Mouse (Mus musculus): ENCODE results near the gene Cavin3. TPM values are rescaled to one million over a fixed set of nuclear protein-coding genes. Genes with fewer than 3 reads are reported as not detected.

The Cavin3 gene
- polyA plus RNA-seq, 1 experiment from 2014 or later = 36.0 TPM

GRCm38 (mm10) chr7:105514561-105514960 lies 32.5 kb upstream of the Cavin3 start:
- H3K27me3 ChIP-seq (ENCODE audit: control insufficient read depth, insufficient read depth, low read length) = no peaks in the 10 kb centered on the region
- H3K9me3 ChIP-seq (ENCODE audit: control insufficient read depth, low read length) = no peaks in the 10 kb centered on the region
- no peak overlapping the region for H3K4me3 ChIP-seq (replicated peaks; ENCODE audit: low read length)
- 45% methylated on average over 5 of the region's 5 CpGs for WGBS
- ATAC-seq (ENCODE audit: low FRiP score) (peak; percentile 21), DNase-seq (ENCODE audit: low spot score) (peak; percentile 33)
- H3K9ac ChIP-seq = no peak overlapping the region
- H3K27ac ChIP-seq = no peak overlapping the region
- H3K36me3 ChIP-seq (replicated peaks; ENCODE audit: control insufficient read depth, insufficient read depth) = no peaks in the 10 kb centered on the region
- H3K4me2 ChIP-seq (replicated peaks) = no peak overlapping the region
- peaks cover 18% of the 10 kb centered on the region for H3K4me1 ChIP-seq (replicated peaks; ENCODE audit: control insufficient read depth, insufficient read depth, low read length)

GRCm38 (mm10) chr7:105513845-105514291 lies 31.8 kb upstream of the Cavin3 start:
- DNase-seq (ENCODE audit: low spot score) = peak; percentile 59
- peak; percentile 80 for ATAC-seq (ENCODE audit: low FRiP score)
- Histone ChIP-seq H3K27me3 (ENCODE audit: control insufficient read depth, insufficient read depth, low read length) (no peaks in the 10 kb centered on the region), H3K36me3 (replicated peaks; ENCODE audit: control insufficient read depth, insufficient read depth) (no peaks in the 10 kb centered on the region), H3K4me3 (replicated peaks; ENCODE audit: low read length) (no peak overlapping the region), H3K9ac (no peak overlapping the region), H3K4me2 (replicated peaks) (no peak overlapping the region), H3K27ac (peak overlapping the region; percentile 70), H3K4me1 (replicated peaks; ENCODE audit: control insufficient read depth, insufficient read depth, low read length) (peaks cover 18% of the 10 kb centered on the region), H3K9me3 (ENCODE audit: control insufficient read depth, low read length) (no peaks in the 10 kb centered on the region)
- WGBS = 40% methylated on average over 5 of the region's 5 CpGs

GRCm38 (mm10) chr7:105510143-105510542 lies 28.0 kb upstream of the Cavin3 start:
- no peak overlapping the region for H3K27ac ChIP-seq
- H3K36me3 ChIP-seq (replicated peaks; ENCODE audit: control insufficient read depth, insufficient read depth) = no peaks in the 10 kb centered on the region
- H3K9ac ChIP-seq = no peak overlapping the region
- no peak for ATAC-seq (ENCODE audit: low FRiP score)
- H3K4me1 ChIP-seq (replicated peaks; ENCODE audit: control insufficient read depth, insufficient read depth, low read length) = peaks cover 17% of the 10 kb centered on the region
- no peaks in the 10 kb centered on the region for H3K9me3 ChIP-seq (ENCODE audit: control insufficient read depth, low read length)
- H3K27me3 ChIP-seq (ENCODE audit: control insufficient read depth, insufficient read depth, low read length) = no peaks in the 10 kb centered on the region
- no peak overlapping the region for H3K4me3 ChIP-seq (replicated peaks; ENCODE audit: low read length)
- DNase-seq (ENCODE audit: low spot score) = no peak
- H3K4me2 ChIP-seq (replicated peaks) = no peak overlapping the region
- 85% methylated on average over 5 of the region's 5 CpGs for WGBS

GRCm38 (mm10) chr7:105507257-105507656 lies 25.2 kb upstream of the Cavin3 start:
- Histone ChIP-seq H3K27me3 (ENCODE audit: control insufficient read depth, insufficient read depth, low read length) (no peaks in the 10 kb centered on the region), H3K4me2 (replicated peaks) (no peak overlapping the region), H3K27ac (no peak overlapping the region), H3K36me3 (replicated peaks; ENCODE audit: control insufficient read depth, insufficient read depth) (no peaks in the 10 kb centered on the region), H3K9me3 (ENCODE audit: control insufficient read depth, low read length) (no peaks in the 10 kb centered on the region), H3K4me3 (replicated peaks; ENCODE audit: low read length) (no peak overlapping the region), H3K9ac (no peak overlapping the region), H3K4me1 (replicated peaks; ENCODE audit: control insufficient read depth, insufficient read depth, low read length) (no peaks in the 10 kb centered on the region)
- WGBS = 76% methylated on average over 4 of the region's 4 CpGs
- DNase-seq (ENCODE audit: low spot score) (no peak), ATAC-seq (ENCODE audit: low FRiP score) (no peak)

GRCm38 (mm10) chr7:105501984-105502383 lies 19.9 kb upstream of the Cavin3 start:
- Histone ChIP-seq H3K4me1 (replicated peaks; ENCODE audit: control insufficient read depth, insufficient read depth, low read length) (no peaks in the 10 kb centered on the region), H3K27ac (no peak overlapping the region), H3K36me3 (replicated peaks; ENCODE audit: control insufficient read depth, insufficient read depth) (no peaks in the 10 kb centered on the region), H3K9ac (no peak overlapping the region), H3K9me3 (ENCODE audit: control insufficient read depth, low read length) (no peaks in the 10 kb centered on the region), H3K4me3 (replicated peaks; ENCODE audit: low read length) (no peak overlapping the region), H3K27me3 (ENCODE audit: control insufficient read depth, insufficient read depth, low read length) (no peaks in the 10 kb centered on the region), H3K4me2 (replicated peaks) (no peak overlapping the region)
- ATAC-seq (ENCODE audit: low FRiP score) (no peak), DNase-seq (ENCODE audit: low spot score) (no peak)
- 93% methylated on average over 4 of the region's 4 CpGs for WGBS

GRCm38 (mm10) chr7:105499676-105500075 lies 17.6 kb upstream of the Cavin3 start:
- WGBS = 83% methylated on average over 1 of the region's 1 CpGs
- ATAC-seq (ENCODE audit: low FRiP score) (no peak), DNase-seq (ENCODE audit: low spot score) (no peak)
- Histone ChIP-seq H3K27ac (no peak overlapping the region), H3K9me3 (ENCODE audit: control insufficient read depth, low read length) (no peaks in the 10 kb centered on the region), H3K36me3 (replicated peaks; ENCODE audit: control insufficient read depth, insufficient read depth) (no peaks in the 10 kb centered on the region), H3K27me3 (ENCODE audit: control insufficient read depth, insufficient read depth, low read length) (no peaks in the 10 kb centered on the region), H3K4me2 (replicated peaks) (no peak overlapping the region), H3K4me3 (replicated peaks; ENCODE audit: low read length) (no peak overlapping the region), H3K4me1 (replicated peaks; ENCODE audit: control insufficient read depth, insufficient read depth, low read length) (no peaks in the 10 kb centered on the region), H3K9ac (no peak overlapping the region)

GRCm38 (mm10) chr7:105498854-105499492 lies 16.9 kb upstream of the Cavin3 start:
- Histone ChIP-seq H3K9me3 (ENCODE audit: control insufficient read depth, low read length) (no peaks in the 10 kb centered on the region), H3K4me1 (replicated peaks; ENCODE audit: control insufficient read depth, insufficient read depth, low read length) (no peaks in the 10 kb centered on the region), H3K9ac (no peak overlapping the region), H3K27ac (no peak overlapping the region), H3K4me2 (replicated peaks) (no peak overlapping the region), H3K36me3 (replicated peaks; ENCODE audit: control insufficient read depth, insufficient read depth) (no peaks in the 10 kb centered on the region), H3K27me3 (ENCODE audit: control insufficient read depth, insufficient read depth, low read length) (no peaks in the 10 kb centered on the region), H3K4me3 (replicated peaks; ENCODE audit: low read length) (no peak overlapping the region)
- DNase-seq (ENCODE audit: low spot score) (no peak), ATAC-seq (ENCODE audit: low FRiP score) (no peak)
- WGBS = 62% methylated on average over 10 of the region's 10 CpGs

- Histone ChIP-seq H3K4me3 (replicated peaks; ENCODE audit: low read length) (no peak overlapping the region), H3K4me1 (replicated peaks; ENCODE audit: control insufficient read depth, insufficient read depth, low read length) (no peaks in the 10 kb centered on the region), H3K27ac (no peak overlapping the region), H3K4me2 (replicated peaks) (no peak overlapping the region), H3K9me3 (ENCODE audit: control insufficient read depth, low read length) (no peaks in the 10 kb centered on the region), H3K36me3 (replicated peaks; ENCODE audit: control insufficient read depth, insufficient read depth) (no peaks in the 10 kb centered on the region), H3K27me3 (ENCODE audit: control insufficient read depth, insufficient read depth, low read length) (no peaks in the 10 kb centered on the region), H3K9ac (no peak overlapping the region)
- DNase-seq (ENCODE audit: low spot score) (no peak), ATAC-seq (ENCODE audit: low FRiP score) (no peak)
- WGBS = 89% methylated on average over 3 of the region's 3 CpGs
Observed at GRCm38 (mm10) chr7:105497881-105498280, 15.8 kb upstream of the Cavin3 start.

- Histone ChIP-seq H3K4me1 (replicated peaks; ENCODE audit: control insufficient read depth, insufficient read depth, low read length) (peaks cover 3% of the 10 kb centered on the region), H3K4me2 (replicated peaks) (no peak overlapping the region), H3K4me3 (replicated peaks; ENCODE audit: low read length) (no peak overlapping the region), H3K9ac (no peak overlapping the region), H3K9me3 (ENCODE audit: control insufficient read depth, low read length) (no peaks in the 10 kb centered on the region), H3K36me3 (replicated peaks; ENCODE audit: control insufficient read depth, insufficient read depth) (no peaks in the 10 kb centered on the region), H3K27me3 (ENCODE audit: control insufficient read depth, insufficient read depth, low read length) (no peaks in the 10 kb centered on the region), H3K27ac (no peak overlapping the region)
- no peak for ATAC-seq (ENCODE audit: low FRiP score)
- 83% methylated on average over 6 of the region's 6 CpGs for WGBS
- DNase-seq (ENCODE audit: low spot score) = no peak
Observed at GRCm38 (mm10) chr7:105487104-105487876, 5.2 kb upstream of the Cavin3 start.
